Mouse (Mus musculus): ENCODE measurements around the gene Ifnab.

The Ifnab gene

GRCm38 (mm10) chr4:88691259-88691658, at the start of gene Ifnab:
TSS of gene Ifnab (minus strand) at chr4:88691359.
- DNase-seq (ENCODE audit: low read depth): no peak

- DNase-seq (ENCODE audit: low read depth): no peak
Measured at GRCm38 (mm10) chr4:88739036-88739435, 47.9 kb upstream of the Ifnab start.

GRCm38 (mm10) chr4:88738480-88738879, 47.3 kb upstream of the Ifnab start:
- peak; percentile 35 for DNase-seq (ENCODE audit: low read depth)

- DNase-seq (ENCODE audit: low read depth): no peak
Measured at GRCm38 (mm10) chr4:88727324-88727723, 36.2 kb upstream of the Ifnab start.

- no peak for DNase-seq (ENCODE audit: low read depth)
Measured at GRCm38 (mm10) chr4:88726727-88727126, 35.6 kb upstream of the Ifnab start.

- no peak for DNase-seq (ENCODE audit: low read depth)
Measured at GRCm38 (mm10) chr4:88723497-88724090, 32.4 kb upstream of the Ifnab start.

- DNase-seq (ENCODE audit: low read depth): peak; percentile 76
Measured at GRCm38 (mm10) chr4:88721791-88722721, 30.9 kb upstream of the Ifnab start, which contains the start of the genes Gm26566 and Klhl9. TSS of gene Gm26566 (plus strand) at chr4:88721805. TSS of gene Klhl9 (minus strand) at chr4:88722465.

- DNase-seq (ENCODE audit: low read depth): no peak
Measured at GRCm38 (mm10) chr4:88718715-88719114, 27.6 kb upstream of the Ifnab start.

- DNase-seq (ENCODE audit: low read depth): no peak
Measured at GRCm38 (mm10) chr4:88715059-88715458, 23.9 kb upstream of the Ifnab start.

GRCm38 (mm10) chr4:88714281-88714680, 23.1 kb upstream of the Ifnab start:
- DNase-seq (ENCODE audit: low read depth): no peak

- DNase-seq (ENCODE audit: low read depth): no peak
Measured at GRCm38 (mm10) chr4:88707128-88707826, 16.1 kb upstream of the Ifnab start.

- DNase-seq (ENCODE audit: low read depth): no peak
Measured at GRCm38 (mm10) chr4:88705924-88706323, 14.8 kb upstream of the Ifnab start.

- DNase-seq (ENCODE audit: low read depth): no peak
Measured at GRCm38 (mm10) chr4:88699301-88699700, 8.1 kb upstream of the Ifnab start.

GRCm38 (mm10) chr4:88698781-88699180, 7.6 kb upstream of the Ifnab start:
- no peak for DNase-seq (ENCODE audit: low read depth)

GRCm38 (mm10) chr4:88697753-88698152, 6.6 kb upstream of the Ifnab start:
- no peak for DNase-seq (ENCODE audit: low read depth)

GRCm38 (mm10) chr4:88697108-88697507, 5.9 kb upstream of the Ifnab start:
- DNase-seq (ENCODE audit: low read depth): no peak

- peak; percentile 47 for DNase-seq (ENCODE audit: low read depth)
Measured at GRCm38 (mm10) chr4:88696237-88696884, 5.2 kb upstream of the Ifnab start.

GRCm38 (mm10) chr4:88693392-88693791, 2.2 kb upstream of the Ifnab start:
- DNase-seq (ENCODE audit: low read depth): no peak

- DNase-seq (ENCODE audit: low read depth): no peak
Measured at GRCm38 (mm10) chr4:88692537-88692936, 1.4 kb upstream of the Ifnab start.

GRCm38 (mm10) chr4:88683812-88684211, 7.3 kb downstream of the Ifnab start, which contains the start of gene Ifna2:
TSS of gene Ifna2 (minus strand) at chr4:88683912.
- DNase-seq (ENCODE audit: low read depth): no peak

GRCm38 (mm10) chr4:88681353-88681752, 9.8 kb downstream of the Ifnab start:
- no peak for DNase-seq (ENCODE audit: low read depth)

GRCm38 (mm10) chr4:88680362-88680761, 10.8 kb downstream of the Ifnab start:
- DNase-seq (ENCODE audit: low read depth): no peak

Measured in c-Kit-positive CD71-positive TER-119-negative erythroid progenitor cells, embryonic 14.5 days (primary cell).